Mouse (Mus musculus) T-helper 17 cell (primary cell): Measurements from ENCODE around the gene Pigk.
"Not testable (repeated sequence)": the region's sequence is repeated elsewhere in the genome, so short reads cannot be mapped to it uniquely, and the experiment has no call there.

ENCODE experiments used
- in situ Hi-C, 2 experiments: fragments of 300-600 bp; cut with MboI, MseI; formaldehyde crosslinking; loops; 1 replicate in 1 of 2; 2 replicates in 1 of 2; pipeline ENCODE4 v1.15.1; 2025; ENCODE audit warnings: high pct_unique_total_duplicates in 2 of 2

Gene Pigk

DNA sequence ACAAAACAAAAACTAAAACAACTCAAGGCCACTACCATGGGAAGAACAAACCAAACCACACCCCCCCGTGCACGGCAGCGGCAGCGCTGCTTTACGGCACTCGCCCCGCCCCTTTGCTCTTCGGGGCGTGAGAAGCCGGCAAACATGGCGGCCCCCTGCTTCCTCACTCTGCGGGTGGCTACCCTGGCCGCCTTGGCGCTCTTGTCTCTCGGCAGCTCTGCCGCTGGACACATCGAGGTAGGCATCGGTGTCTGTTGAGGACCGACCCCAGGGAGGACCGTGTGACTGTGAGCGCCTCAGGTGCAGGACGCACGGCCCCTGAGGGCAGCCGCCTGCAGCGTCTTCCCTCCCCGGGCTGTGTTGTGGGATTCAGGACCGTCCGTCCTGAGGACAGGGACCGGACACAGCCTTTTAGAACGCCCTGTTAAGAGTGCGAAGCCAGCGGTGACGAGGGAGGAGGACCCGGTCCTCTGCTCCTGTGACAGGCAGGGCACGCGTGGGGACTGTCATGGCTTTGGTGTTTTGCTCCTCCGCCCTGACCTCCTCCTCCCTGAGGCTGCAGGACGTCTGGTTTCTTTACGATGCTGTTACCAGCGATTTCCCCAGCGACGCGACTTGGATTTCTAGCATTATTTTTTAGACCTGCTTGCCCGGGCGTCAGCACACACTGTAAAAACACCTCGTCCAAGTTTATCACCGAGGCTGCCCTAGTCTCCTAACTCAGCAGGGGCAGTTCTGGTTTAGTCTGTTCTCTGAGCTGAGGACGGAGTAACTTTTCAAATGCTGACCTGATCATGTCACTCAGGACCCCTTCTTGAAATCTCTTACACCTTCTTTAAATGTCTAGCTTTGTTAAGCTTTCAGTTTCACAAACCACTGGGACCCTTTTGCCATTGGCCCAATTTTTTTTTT, at the start of gene Pigk:
Gene Pigk, plus strand, starts transcription at position 110 of the 912 bp plus-strand sequence.
- in situ Hi-C loops, result loop anchor here (5.0 to 10.0 kb wide), 3 partner anchors 239 to 549 kb away; partner anchors contain the start of genes Gipc2 (in 1 of the 2) and Zzz3 (in 1 of the 2)

DNA sequence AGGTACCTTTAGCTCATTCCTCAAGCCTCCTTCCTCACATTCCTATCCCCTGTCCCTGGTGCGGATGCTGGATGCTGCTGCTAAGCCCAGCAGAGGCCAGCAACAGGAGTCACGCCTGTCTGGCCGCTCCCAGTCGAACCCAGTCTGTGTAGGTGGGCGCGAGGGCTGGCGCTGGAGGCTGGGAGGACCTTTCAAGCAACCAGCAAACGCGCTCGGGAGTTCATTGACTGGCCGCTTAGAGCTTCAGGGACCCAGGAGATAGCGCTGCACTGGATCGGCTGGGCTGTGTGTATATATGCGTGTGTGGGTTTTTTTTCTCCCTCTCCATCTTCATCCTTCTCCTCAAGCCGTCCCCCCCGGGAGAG, 46.9 kb upstream of the Pigk start:
- in situ Hi-C loops, result no loop called here

DNA sequence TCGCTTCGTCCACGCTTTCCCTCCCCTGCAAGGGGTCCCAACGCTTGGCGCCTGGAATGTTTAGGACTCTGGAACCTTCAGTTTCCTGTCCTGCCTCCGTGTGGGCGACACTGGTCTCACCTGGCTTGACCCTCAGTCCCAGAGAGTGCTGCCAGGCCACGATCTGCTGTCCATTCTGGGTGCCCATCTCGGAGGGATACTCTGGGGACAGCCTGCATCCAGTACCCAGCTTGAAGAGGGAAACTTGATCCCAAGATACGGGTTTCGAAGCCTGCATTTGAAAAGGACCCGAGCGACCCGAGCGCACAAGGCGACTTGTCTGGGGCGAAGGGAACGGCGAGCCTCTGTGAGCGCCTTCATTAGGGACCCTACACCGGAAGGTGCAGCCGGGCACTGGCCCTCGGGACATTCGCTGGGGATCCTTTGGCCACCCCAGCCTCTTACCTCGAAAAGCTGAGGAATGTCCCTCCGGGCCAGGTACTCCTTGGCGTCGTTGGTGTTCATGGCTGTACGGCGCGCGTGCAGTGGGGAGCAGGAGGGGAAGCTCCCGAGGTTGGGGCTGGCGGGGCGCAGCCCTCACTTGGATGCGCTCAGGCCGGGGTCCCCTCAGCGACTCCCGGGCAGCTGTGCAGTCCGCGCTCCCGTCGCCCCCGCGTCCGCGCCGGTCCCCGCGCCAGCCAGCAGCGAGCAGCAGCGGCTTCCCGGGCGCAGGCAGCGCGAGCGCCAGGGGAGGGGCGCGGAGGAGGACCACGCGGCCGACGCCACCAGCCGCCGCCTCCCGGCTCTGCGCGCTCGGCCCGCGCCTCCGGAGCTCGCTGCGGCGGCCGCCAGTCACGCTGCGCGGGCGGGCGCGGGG, 46.3 kb upstream of the Pigk start:
- in situ Hi-C loops, result no loop called here

DNA sequence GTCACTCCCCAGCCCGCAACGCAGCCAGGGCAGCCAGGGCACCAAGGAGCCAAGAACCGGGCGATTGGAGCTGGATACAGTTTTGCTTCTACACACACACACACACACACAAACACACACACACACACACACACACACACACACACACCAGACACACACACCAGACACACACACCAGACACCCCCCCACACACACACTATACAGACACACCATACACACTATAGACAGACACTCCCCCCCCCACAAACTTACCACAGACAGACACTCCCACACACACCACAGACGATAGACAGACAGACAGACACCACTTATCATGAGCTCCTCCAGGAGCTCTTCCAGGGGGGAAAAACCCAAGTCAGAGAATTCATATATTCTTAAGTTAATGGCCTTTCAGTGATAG, 45.7 kb upstream of the Pigk start, which contains the start of gene Ak5:
Gene Ak5, minus strand, starts transcription at position 122 of the 400 bp plus-strand sequence.
- in situ Hi-C loops, result no loop called here

DNA sequence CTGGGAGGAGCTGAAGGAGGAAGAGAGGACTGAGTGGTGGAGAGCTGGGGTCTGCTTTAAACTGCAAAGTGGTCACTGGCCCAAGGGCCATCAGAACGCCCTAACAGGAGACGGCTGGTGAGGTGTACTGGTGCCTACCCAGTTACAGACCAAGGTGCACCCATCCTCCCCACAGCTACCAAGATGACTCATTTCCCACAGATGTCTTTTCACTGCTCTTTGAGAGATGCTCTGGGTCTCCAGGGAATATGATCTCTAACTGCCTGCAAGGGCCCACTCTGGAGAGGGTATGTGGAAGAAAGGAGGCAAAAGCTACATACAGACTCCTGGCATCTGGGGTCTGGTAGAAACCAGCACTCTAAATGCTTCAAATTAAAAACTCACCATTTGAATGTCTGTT, 45.1 kb upstream of the Pigk start:
- in situ Hi-C loops, result no loop called here

DNA sequence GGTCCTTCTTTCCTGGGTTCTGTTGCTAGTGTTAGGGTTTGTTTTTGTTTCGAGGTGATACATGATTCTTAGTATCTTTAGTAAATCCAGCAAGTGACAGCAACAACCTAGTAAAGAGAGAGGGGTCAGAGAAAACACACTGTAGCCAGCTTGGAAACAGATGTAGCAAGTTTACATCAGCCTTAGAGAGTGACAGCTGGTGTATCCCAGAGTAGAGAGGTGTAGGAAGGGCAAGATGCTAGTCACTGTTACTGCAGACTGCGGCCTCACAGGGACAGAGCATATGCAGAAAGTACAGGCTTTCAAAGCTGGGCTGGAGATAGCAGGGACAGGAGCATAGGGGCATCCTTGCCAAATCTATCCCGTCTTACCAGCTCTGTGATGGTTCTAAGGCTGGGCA, 44.1 kb upstream of the Pigk start:
- in situ Hi-C loops, result no loop called here

DNA sequence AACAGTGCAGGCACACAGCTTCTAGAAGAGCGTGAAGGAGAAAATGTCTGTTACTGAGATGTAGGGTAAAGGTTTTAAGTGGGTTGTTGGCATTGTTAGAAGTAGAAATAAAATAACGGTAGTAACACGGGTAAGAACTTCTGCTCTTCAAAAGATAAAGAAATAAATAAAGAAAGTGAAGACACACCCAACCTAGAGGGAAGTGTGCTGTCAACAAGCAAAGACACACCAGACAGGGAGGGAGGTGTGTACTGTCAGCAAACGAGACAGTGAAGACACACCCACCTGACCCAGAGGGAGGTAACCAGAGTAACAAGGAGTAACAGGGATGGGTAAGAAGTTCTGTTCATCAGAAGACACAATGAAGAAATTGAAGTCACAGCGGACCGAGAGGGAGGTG, 39.2 kb upstream of the Pigk start:
- in situ Hi-C loops, result no loop called here

DNA sequence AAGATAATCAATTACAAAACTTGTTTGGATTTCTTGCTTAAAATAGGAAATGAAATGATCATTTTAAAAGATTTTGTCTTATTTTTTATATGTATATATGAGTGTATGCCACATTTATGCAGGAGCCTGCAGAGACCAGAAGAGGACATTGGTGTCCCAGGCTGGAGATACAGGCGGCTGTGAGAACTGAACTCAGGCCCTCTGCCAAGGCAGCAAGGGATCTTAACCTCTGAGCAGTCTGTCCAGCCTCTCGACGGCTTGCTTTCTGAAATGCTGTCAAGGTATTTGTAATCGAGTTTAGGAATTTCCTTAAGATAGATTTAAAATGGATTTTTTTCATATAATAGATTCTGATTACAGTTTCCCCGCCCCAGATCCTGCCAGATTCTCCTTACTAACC, 25.4 kb upstream of the Pigk start:
- in situ Hi-C loops, result no loop called here

DNA sequence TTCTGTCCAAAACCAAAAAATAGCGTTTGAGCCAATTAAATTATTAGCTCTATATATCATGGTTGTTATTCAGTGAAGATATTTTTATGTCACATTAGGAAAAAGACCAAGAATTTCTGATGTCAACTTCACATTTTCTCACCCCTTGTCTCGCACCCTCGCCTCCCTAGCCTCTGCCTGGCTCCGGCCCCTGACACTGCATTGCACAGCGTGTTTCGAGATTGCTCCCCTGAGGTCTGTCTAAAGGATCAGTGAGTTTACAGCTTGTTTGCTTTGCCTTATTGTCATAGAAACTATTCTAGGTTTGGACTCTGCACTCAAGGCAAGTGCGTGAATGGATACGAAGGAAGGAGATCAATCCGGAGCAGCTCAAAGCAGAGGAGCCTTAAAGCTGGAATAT, 24.8 kb upstream of the Pigk start:
- in situ Hi-C loops, result no loop called here

DNA sequence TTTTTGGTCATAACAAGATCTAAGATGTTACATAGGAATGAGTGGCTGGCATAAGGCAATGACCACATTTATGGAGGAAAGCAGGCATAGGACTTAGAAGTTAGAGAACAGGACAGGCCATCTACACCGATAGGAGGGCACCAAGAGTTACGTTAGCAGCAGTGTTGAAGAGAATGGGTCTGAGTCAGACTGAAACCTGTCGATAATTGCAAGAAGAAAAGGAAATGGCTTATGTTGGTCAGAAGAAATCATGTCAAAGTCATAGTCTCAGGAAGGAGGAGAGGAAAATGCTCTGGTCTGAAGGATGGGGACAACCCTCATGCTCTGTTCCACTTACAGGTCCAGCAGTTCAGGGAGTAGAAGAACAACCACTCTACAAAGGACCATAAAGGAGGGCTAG, 18.9 kb upstream of the Pigk start:
- in situ Hi-C loops, result no loop called here

DNA sequence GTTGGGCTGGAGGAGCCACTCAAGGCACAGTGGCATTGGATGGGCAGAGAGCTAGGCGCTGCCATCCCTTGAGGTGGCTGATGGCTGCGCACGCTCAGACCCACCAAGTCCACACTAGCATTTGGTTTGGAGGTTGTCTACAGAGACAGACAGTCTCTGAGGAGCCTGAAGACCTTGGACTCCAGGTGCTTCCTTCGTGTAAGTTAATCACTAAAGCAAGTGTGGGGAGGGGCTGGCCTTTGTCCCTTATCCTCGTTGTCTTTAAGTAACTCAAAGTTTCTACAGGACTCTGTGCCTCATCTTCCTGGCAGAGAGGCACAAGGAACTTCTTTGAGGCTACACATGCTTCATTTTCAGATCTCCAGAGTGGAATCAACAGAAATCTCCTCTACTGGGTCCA, 15.9 kb upstream of the Pigk start:
- in situ Hi-C loops, result no loop called here

DNA sequence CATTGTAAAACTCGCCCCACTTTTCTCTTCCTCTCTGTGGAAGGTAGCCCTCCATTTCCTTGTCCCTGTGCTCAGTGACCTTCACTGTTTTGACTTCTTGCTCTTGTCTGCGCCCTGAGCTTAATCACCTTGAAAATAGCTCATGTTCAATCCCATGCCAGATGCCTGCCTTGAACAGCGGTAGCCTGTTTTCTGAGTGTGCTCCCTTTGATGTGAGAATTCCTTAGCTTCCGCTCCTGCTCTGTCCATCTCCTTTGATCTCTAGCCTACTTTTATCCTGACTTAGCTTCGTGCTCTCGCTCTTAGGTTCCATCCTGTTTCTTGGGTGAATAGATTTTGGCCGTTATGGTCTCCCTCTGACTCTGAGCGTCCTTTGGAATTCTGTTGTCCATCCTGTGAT, 14.6 kb upstream of the Pigk start:
- in situ Hi-C loops, result no loop called here

DNA sequence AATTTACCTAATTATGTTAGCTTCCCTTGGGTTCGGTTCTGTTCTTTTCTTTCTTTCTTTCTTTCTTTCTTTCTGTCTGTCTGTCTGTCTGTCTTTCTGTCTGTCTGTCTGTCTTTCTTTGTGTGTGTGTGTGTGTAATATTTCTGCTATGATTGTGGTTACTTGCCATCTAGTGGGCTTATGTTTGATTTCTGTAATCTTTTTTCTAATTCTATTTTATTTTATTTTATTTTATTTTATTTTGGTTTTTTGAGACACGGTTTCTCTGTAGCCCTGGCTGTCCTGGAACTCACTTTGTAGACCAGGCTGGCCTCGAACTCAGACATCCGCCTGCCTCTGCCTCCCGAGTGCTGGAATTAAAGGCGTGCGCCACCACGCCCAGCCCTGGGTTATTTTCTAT, 12.4 kb upstream of the Pigk start:
- in situ Hi-C loops, result not testable (repeated sequence)

DNA sequence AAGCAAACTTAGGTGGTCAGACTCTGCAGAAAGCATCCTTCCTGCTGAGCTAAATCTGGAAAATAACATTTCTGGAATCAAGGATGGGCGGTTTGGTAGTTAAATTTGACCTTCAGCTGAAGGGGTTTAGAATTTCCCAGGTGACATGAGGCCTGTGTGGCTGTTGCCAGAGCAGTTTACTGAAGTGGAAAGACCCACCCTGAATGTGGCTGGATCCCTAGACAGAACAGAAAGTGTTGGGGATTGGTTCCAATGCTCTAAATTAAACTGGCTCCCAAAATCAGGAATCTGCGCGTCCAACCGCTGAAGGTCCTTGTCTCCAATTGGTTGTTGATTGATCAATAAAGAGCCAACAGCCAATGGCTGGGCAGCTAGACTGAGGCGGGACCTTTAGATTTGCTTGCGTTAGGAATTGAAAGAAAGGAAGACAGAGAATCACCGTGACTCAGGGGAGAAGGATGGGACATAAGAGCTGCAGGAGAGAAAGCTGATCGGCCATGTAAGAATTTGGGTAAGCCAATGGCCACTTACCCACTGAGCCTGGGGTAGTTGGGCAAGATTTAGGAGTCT, 11.5 kb upstream of the Pigk start:
- in situ Hi-C loops, result no loop called here

DNA sequence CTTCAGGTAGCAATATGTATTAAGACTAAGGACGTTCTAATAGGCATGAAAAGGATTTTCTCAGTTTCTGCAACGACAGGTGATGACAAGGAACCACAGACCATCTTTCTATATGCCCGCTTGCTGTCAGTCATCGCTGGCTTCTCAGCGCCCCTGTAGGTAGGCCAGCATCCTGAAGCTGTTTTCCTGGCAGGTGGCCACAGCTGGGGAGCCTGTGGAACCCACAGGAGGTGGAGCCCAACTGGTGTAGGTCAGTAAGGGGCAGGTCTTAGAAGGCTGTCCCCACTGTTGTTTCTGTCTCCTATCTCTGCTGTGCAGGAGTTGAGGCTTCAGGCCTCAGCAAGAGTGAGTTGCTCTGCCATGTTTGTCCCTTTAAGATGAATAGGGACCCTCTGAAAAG, 8.1 kb upstream of the Pigk start:
- in situ Hi-C loops, result no loop called here

DNA sequence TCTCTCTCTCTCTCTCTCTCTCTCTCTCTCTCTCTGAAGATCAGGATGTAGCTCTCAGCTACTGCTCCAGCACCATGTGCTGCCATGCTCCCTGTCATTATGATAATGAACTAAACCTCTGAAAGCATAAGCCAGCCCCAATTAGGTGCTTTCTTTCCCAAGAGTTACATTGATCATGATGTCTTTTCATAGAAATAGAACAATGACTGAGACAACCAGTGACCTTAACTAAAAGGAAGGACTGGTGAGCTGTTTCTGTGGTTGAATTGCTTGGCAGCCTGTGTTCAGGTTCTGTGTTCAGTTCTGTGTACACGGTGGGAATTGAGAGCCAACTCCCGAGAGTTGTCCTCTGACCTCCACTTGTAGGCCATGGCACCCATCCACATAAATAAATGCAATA, 7.0 kb upstream of the Pigk start:
- in situ Hi-C loops, result no loop called here

DNA sequence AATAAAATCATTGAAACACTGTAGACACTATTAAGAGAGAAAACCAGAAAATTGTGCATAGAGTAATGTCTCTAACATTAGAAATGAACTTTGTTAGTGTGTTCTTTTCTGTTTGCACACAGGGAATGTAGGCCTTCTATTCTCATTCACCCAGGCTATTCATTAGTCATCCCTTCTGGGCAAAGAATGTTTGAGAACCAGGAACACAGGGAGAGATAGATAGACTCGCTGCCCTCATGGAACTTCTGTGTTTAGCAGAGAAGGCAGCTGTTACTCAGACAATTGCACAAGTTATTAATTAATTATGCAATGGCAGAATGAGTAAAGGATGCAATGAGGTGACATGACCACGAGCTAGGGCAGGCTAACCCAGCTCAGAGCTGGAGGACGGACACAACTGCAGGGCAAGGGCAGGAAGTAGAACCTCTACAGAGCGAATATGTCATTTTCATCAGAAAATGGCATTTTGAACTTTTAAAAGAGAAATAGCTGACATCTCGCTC, 6.5 kb upstream of the Pigk start:
- in situ Hi-C loops, result no loop called here

DNA sequence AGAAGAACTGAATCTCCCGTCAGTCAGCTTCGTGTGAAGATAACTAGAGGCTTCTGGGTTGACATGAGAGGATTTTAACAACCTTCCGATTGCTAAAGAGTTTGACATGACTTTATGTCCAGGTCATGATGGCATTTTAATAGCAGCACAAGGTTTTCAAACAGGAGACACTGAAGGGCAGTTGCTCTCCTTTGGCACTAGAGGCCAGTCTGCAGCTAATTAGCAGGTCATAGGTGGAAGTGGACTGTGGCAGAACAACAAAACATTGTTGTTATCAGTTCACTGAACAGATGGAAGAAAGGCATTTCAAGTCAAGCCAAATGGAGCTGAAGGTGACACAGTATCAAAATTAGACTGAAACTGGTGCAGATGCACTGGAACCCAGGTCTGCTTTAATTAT, 4.0 kb upstream of the Pigk start:
- in situ Hi-C loops, result loop anchor here (5.0 to 10.0 kb wide), 3 partner anchors 235 to 545 kb away; partner anchors contain the start of genes Gipc2 (in 1 of the 2) and Zzz3 (in 1 of the 2)

DNA sequence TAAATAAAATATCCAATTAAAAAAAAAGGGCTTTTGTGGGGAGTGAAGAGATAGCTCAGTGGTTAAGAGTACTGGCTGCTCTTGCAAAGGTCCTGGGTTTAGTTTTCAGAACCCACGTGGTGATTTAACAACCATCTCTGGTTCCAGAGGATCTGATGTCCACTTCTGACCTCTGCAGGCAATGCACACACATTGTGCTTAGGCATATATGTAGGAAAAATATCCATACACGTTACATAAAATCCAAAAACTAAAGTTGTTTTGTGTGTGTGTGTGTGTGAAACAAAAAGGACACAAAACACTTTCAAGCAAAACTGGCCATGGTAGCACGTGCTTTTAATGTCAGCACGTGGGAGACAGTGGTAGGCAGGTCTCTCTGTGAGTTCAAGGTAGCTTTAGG, 943 bp upstream of the Pigk start:
- in situ Hi-C loops, result loop anchor here (5.0 to 10.0 kb wide), 3 partner anchors 238 to 548 kb away; partner anchors contain the start of genes Gipc2 (in 1 of the 2) and Zzz3 (in 1 of the 2)

DNA sequence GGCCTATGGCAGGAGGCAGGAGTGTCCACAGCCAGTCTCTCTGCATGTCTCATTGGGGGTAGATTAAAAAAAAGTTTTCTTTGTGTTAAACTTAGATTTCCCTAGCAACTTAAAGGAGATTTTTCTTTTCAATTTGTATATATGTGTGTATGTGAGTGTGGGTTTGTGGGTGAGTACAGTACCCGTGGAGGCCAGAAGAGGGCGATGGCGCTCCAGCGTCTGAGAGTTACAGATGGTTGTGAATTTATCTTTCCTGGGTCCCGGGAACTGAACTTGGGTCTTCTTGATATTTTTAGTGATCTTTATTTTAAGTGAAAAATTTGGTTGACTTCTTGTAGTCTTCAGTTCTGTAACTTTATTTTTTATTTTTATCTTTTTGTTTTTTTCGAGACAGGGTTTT, 7.4 kb downstream of the Pigk start:
- in situ Hi-C loops, result no loop called here

DNA sequence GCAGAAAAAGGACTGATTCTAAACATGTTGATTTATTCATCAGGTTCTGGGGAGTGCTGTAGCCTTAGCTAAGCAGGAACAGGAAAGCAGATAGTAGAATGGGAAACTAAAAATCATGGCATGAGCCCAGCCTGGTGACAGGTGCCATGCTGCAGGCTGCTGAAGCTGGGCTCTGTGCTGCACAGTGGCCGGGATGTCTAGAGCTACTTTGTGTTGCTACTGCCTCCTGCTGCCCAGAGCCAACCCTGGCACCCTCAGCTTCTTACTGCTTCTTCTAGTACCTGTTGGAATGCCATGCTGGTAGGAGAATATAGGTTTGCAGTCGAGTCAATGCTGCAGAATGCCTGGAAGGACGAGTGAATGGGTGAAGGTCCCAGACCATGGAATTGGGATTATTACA, 8.9 kb downstream of the Pigk start:
- in situ Hi-C loops, result no loop called here

DNA sequence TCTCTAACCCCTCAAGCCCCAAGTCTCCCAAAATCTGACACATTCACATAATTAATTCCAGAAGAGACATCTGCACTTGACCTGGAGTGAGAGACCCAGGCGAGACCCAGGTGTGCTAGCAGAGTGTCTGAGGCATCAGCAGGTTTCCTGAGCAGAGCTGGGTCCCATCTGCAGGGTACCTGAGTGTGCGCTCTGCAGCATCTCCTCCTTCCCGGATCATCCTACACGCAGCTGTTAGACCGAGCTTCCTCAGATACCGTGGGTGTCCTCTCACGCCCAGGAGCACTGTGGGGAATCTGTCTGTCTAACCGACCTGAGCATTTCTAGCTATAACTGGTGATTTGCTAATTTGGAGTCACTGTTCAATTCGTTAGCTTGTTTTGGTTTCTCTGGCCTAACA, 10.5 kb downstream of the Pigk start:
- in situ Hi-C loops, result no loop called here
